Mouse (Mus musculus) embryonic facial prominence, embryonic 11.5 days (tissue): Measurements from ENCODE around the gene Lysmd3. TPM values are rescaled to one million over a fixed set of nuclear protein-coding genes. Genes with fewer than 3 reads are reported as not detected.

Experiments used
- ATAC-seq: fragments of 200-750 bp; cut with Nextera tagmentation; replicated peaks from 2 replicates; pipeline ENCODE4 v1.8.0; 2017; ENCODE audit warnings: low read depth; ENCODE audit not compliant: insufficient number of reproducible peaks, low FRiP score, low TSS enrichment
- DNase-seq: peaks from one replicate; pipeline ENCODE4 v3.0.0-alpha.2; 2015; ENCODE audit warnings: low spot score
- H3K27ac ChIP-seq: fragments of 300-500 bp; sonication (generic); replicated peaks from 2 replicates; pipeline ENCODE4 v1.5.1; 2014; ENCODE audit warnings: mild to moderate bottlenecking, low read depth, low read length, control low read depth
- H3K27me3 ChIP-seq: fragments of 300-500 bp; sonication (generic); 2 replicates; pipeline ENCODE4 v1.6.1; 2014; ENCODE audit warnings: mild to moderate bottlenecking, low read length, moderate library complexity, mixed read lengths; ENCODE audit not compliant: control insufficient read depth, insufficient read depth
- H3K36me3 ChIP-seq: fragments of 300-500 bp; sonication (generic); replicated peaks from 2 replicates; pipeline ENCODE4 v1.6.1; 2014; ENCODE audit warnings: low read depth, mild to moderate bottlenecking, low read length, moderate library complexity, mixed read lengths; ENCODE audit not compliant: control insufficient read depth, insufficient read depth
- H3K4me1 ChIP-seq: fragments of 300-500 bp; sonication (generic); 2 replicates; pipeline ENCODE4 v1.6.1; 2014; ENCODE audit warnings: low read length, mixed read lengths; ENCODE audit not compliant: control insufficient read depth, insufficient read depth
- H3K4me2 ChIP-seq: fragments of 300-500 bp; sonication (generic); 2 replicates; pipeline ENCODE4 v1.6.1; 2014; ENCODE audit warnings: low read depth, mild to moderate bottlenecking, control low read depth, low read length, moderate library complexity
- H3K4me3 ChIP-seq: fragments of 300-500 bp; sonication (generic); 2 replicates; pipeline ENCODE4 v1.5.1; 2014; ENCODE audit warnings: low read depth, low read length, control low read depth
- H3K9ac ChIP-seq: fragments of 300-500 bp; sonication (generic); replicated peaks from 2 replicates; pipeline ENCODE4 v1.6.1; 2014; ENCODE audit warnings: mild to moderate bottlenecking, control low read depth, low read length
- H3K9me3 ChIP-seq: fragments of 300-500 bp; sonication (generic); replicated peaks from 2 replicates; pipeline ENCODE4 v1.6.1; 2016; ENCODE audit warnings: mild to moderate bottlenecking, low read length, inconsistent platforms, mixed read lengths; ENCODE audit not compliant: control insufficient read depth
- WGBS: fragments of 180-500 bp; shearing (Covaris S2); extraction: QIAGEN DNeasy Blood & Tissue Kit; methylation state at CpG from one replicate; pipeline ENCODE4 v1.1.7; 2014; 5-methylcytosine and 5-hydroxymethylcytosine counted together
- polyA plus RNA-seq: library from polyadenylated mRNA; unstranded; fragments of >200 nt; fragmentation: Nextera tagmentation; extraction: Ambion mirVana; gene quantifications from 2 replicates; pipeline ENCODE4 v1.2.1, GENCODE M21; 2014

Gene Lysmd3
- polyA plus RNA-seq, 1 experiment from 2014 or later = 33.9 TPM

DNA sequence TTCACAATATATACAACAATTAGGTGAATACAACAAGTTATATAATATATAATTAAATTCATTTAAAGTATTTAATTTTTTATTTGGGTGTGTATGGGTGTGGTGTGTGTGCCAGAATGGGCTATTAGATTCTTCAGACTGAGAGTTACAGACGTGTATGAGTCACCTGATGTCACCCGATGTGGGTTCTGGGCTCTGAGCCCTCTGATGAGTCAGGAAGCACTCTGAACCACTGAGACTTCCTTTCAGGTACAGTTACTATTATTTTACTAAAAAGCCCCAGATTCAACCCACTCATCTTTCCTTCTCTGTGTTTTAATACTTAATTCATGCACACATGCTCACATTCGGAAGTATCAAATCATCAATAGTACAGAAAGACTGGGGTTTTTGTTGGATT, 27.4 kb downstream of the Lysmd3 start:
- Histone ChIP-seq H3K27me3 (no peaks in the 10 kb centered on the region), H3K4me1 (no peaks in the 10 kb centered on the region)

DNA sequence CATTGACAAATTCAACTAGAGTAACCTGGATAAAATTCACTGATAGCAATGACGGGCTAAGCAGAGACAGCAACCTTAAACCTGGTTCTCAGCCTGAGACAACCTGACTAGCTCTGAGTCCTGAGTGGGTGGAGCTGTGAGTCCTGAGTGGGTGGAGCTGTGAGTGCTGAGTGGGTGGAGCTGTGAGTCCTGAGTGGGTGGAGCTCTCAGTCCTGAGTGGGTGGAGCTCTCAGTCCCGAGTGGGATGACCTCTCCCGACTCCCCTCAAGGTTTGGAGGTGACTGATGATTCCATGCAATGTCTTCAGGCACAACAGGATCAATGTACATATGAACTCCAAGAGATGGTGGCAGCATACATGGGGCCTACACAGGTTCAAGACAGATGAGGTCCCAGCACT, 32.1 kb downstream of the Lysmd3 start:
- DNase-seq = no peak
- Histone ChIP-seq H3K27me3 (no peaks in the 10 kb centered on the region), H3K9ac (no peak overlapping the region), H3K36me3 (no peaks in the 10 kb centered on the region), H3K27ac (no peak overlapping the region), H3K4me1 (no peaks in the 10 kb centered on the region), H3K4me3 (no peak overlapping the region), H3K9me3 (no peaks in the 10 kb centered on the region), H3K4me2 (no peak overlapping the region)
- 85% methylated on average over 3 of the region's 3 CpGs for WGBS
- no peak for ATAC-seq

More for the DNA sequence above, 27.4 kb downstream of the Lysmd3 start:
- DNase-seq (no peak), ATAC-seq (no peak)
- Histone ChIP-seq H3K9ac (no peak overlapping the region), H3K36me3 (no peaks in the 10 kb centered on the region), H3K4me3 (no peak overlapping the region), H3K9me3 (no peaks in the 10 kb centered on the region), H3K27ac (no peak overlapping the region), H3K4me2 (no peak overlapping the region)
- 94% methylated on average over 3 of the region's 3 CpGs for WGBS

DNA sequence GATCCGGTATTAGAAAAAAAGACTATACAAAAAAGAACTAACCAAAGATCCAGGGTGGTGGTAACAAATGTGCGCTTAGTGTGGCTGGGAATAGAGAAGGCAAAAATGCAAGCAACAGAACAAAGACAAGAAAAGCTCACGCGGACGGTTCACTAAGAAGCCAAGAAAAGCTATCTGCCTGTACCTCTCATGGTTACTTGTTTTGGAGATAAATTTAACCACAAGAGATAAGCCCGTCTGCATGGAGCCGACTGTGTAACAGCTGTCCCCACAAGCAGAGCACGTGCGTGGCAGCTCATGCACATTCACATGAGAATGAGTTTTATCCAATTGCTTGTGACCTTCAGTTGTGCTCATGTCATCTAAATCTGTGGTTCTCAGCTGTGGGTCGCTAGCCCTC, 33.0 kb downstream of the Lysmd3 start:
- ATAC-seq (no peak), DNase-seq (no peak)
- Histone ChIP-seq H3K4me3 (no peak overlapping the region), H3K4me2 (no peak overlapping the region), H3K27me3 (no peaks in the 10 kb centered on the region), H3K27ac (no peak overlapping the region), H3K4me1 (no peaks in the 10 kb centered on the region), H3K9ac (no peak overlapping the region), H3K36me3 (no peaks in the 10 kb centered on the region), H3K9me3 (no peaks in the 10 kb centered on the region)
- 82% methylated on average over 10 of the region's 10 CpGs for WGBS

DNA sequence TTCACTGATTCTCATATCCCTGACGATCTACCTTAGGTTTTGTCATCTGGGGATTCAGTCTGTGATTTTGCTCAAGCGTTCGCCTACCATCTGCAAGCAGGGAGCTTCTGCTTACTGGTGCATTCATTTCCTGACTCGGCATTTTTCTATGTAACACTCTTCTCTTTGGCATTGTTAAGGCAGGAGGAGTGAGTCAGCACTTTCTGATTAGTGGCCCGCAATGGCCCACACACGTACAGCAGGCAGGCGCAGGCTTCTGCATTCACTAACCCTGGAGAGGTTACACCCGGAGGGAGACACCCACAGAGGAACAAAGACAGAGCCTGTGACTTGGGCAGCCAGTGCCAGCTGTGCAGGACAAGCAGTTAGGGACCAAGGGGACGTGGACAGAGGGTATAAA, 34.1 kb downstream of the Lysmd3 start:
- Histone ChIP-seq H3K9me3 (no peaks in the 10 kb centered on the region), H3K27me3 (no peaks in the 10 kb centered on the region), H3K4me3 (no peak overlapping the region), H3K27ac (no peak overlapping the region), H3K4me2 (no peak overlapping the region), H3K9ac (no peak overlapping the region), H3K36me3 (no peaks in the 10 kb centered on the region), H3K4me1 (no peaks in the 10 kb centered on the region)
- 62% methylated on average over 9 of the region's 9 CpGs for WGBS
- peak; percentile 6 for DNase-seq
- ATAC-seq = no peak

DNA sequence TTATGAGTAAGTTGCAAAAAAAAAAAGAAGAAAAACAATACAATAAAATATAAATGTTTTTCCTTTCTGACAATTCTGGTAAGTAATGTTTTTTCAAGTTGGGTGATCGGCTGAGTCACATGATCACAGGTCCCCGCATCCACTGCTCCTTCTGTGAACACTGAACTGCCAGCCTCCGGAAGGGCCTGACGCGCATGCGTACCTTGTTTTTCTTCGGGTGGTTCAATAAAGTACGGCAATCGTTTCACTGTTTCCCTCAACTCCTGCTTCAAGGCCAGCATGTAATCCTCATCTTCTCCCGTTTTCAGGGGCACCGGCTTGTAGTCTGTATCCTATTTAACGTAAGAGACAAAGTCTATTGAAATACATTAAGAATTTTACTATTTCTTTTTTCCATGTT, 37.0 kb downstream of the Lysmd3 start:
- Histone ChIP-seq H3K9me3 (no peaks in the 10 kb centered on the region), H3K4me3 (no peak overlapping the region), H3K4me2 (no peak overlapping the region), H3K36me3 (no peaks in the 10 kb centered on the region), H3K9ac (no peak overlapping the region), H3K4me1 (no peaks in the 10 kb centered on the region), H3K27me3 (no peaks in the 10 kb centered on the region), H3K27ac (no peak overlapping the region)
- WGBS = 96% methylated on average over 12 of the region's 12 CpGs
- no peak for DNase-seq
- ATAC-seq = no peak

DNA sequence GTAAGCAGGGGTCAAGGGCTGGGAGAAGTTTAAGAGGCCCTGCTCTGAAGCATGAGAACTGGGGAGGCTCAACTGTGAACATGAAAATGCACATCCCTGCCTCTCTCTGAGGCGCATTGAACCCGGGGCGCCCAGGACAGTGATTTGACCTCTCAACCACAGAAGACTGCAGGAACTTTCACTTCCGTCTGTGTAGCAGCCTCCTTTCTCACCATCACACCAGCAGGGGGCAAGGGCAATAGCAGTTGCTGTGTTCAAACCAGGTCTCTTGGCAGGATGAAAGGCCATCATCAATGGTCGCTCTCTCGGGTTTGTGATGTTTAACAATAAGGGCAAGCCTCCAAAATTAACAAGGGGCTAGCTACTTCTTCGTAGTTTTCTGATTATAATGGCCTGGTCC, 45.7 kb downstream of the Lysmd3 start:
- no peak for DNase-seq
- H3K4me1 ChIP-seq = no peaks in the 10 kb centered on the region
- H3K36me3 ChIP-seq = no peaks in the 10 kb centered on the region
- H3K4me2 ChIP-seq = no peak overlapping the region
- H3K9me3 ChIP-seq = no peaks in the 10 kb centered on the region
- H3K27ac ChIP-seq = no peak overlapping the region
- ATAC-seq = no peak
- 86% methylated on average over 7 of the region's 7 CpGs for WGBS
- H3K9ac ChIP-seq = no peak overlapping the region
- H3K4me3 ChIP-seq = no peak overlapping the region
- no peaks in the 10 kb centered on the region for H3K27me3 ChIP-seq

DNA sequence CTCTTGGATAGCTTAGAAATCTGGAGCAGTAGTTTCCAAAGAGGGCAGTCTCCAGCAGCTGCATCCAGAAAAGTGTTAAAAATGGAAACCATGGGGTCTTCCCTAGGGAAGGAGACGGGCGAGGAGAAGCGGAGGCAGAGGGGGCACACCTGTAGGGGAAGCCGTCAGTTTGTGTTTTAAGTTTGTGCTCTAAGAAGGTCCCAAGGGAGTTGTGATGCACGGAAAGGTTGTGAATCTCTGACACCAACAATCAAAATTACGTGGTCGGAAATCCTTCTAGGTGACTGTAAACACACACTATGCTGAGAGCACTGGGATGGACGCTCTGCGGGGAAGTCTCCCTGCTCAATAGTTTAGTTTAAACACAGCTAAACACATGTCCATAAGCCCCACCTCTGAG, 46.2 kb downstream of the Lysmd3 start:
- H3K4me1 ChIP-seq = no peaks in the 10 kb centered on the region
- H3K4me2 ChIP-seq = no peak overlapping the region
- no peak for DNase-seq
- ATAC-seq = no peak
- WGBS = 79% methylated on average over 9 of the region's 9 CpGs
- H3K36me3 ChIP-seq = no peaks in the 10 kb centered on the region
- H3K9ac ChIP-seq = no peak overlapping the region
- no peak overlapping the region for H3K4me3 ChIP-seq
- H3K9me3 ChIP-seq = no peaks in the 10 kb centered on the region
- H3K27ac ChIP-seq = no peak overlapping the region
- H3K27me3 ChIP-seq = no peaks in the 10 kb centered on the region

DNA sequence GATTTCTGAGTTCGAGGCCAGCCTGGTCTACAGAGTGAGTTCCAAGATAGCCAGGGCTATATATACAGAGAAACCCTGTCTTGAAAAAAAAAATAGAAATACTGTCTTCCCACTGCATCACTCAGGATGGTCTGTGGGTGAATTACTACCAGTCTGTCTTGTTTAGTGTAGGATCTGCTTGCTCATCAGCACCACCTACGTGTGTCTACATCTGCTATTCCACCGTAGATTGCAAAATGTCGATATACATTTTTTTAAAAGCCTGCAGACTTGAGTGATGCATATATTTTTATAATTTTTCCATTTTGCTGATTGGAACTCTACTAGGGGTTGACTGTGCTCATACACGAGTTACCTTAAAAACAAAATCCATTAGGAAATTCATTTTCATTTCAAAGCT, 48.8 kb downstream of the Lysmd3 start:
- Histone ChIP-seq H3K4me1 (no peaks in the 10 kb centered on the region), H3K9ac (no peak overlapping the region), H3K9me3 (no peaks in the 10 kb centered on the region), H3K4me3 (no peak overlapping the region), H3K27ac (no peak overlapping the region), H3K27me3 (no peaks in the 10 kb centered on the region), H3K36me3 (no peaks in the 10 kb centered on the region), H3K4me2 (no peak overlapping the region)
- no peak for ATAC-seq
- no peak for DNase-seq
- WGBS = 95% methylated on average over 5 of the region's 5 CpGs
